Mouse (Mus musculus): ENCODE data around the gene Atp6v0a4. TPM values are rescaled to one million over a fixed set of nuclear protein-coding genes. Genes with fewer than 3 reads are reported as not detected.

Atp6v0a4 gene
- polyA plus RNA-seq, 1 experiment = 0.48 TPM

- no peak for DNase-seq (ENCODE audit: low read depth)
- TF ChIP-seq POLR2A (IDR thresholded peaks at IDR 0.05; ENCODE audit: borderline replicate concordance, extremely low read depth, insufficient read depth, insufficient read length, poor library complexity, severe bottlenecking) = no peak
- TF ChIP-seq CTCF (IDR thresholded peaks at IDR 0.05; ENCODE audit: borderline replicate concordance, extremely low read depth, insufficient read depth, insufficient read length) = no peak
Observed at GRCm38 (mm10) chr6:38071256-38071655, 53.1 kb downstream of the Atp6v0a4 start.

DNA sequence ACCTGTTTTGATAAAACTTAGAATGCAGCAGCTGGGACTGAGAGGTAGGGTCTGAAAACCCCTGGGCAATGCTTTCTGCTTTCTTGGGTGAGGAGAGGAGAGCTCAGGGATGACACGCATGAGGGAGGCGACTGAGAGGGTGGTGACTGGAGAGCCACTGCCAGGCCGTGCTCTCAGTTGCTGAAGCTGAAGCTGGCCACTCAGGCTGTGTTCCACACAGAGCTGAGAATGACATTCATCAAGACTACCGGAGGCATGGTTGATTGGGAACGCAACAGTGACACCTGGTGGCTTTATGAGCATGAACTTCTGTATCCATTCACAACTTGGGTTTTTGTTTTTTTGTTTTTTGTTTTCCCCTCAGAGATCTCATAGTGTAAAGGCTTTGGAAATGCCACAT, 58.2 kb downstream of the Atp6v0a4 start:
- TF ChIP-seq CTCF (IDR thresholded peaks at IDR 0.05; ENCODE audit: borderline replicate concordance, extremely low read depth, insufficient read depth, insufficient read length) (peak; percentile 75), POLR2A (IDR thresholded peaks at IDR 0.05; ENCODE audit: borderline replicate concordance, extremely low read depth, insufficient read depth, insufficient read length, poor library complexity, severe bottlenecking) (no peak)
- DNase-seq (ENCODE audit: low read depth) = peak; percentile 94

GRCm38 (mm10) chr6:38065501-38066122, 58.8 kb downstream of the Atp6v0a4 start:
- no peak for TF ChIP-seq CTCF (IDR thresholded peaks at IDR 0.05; ENCODE audit: borderline replicate concordance, extremely low read depth, insufficient read depth, insufficient read length)
- TF ChIP-seq POLR2A (IDR thresholded peaks at IDR 0.05; ENCODE audit: borderline replicate concordance, extremely low read depth, insufficient read depth, insufficient read length, poor library complexity, severe bottlenecking) = no peak
- peak; percentile 21 for DNase-seq (ENCODE audit: low read depth)

DNA sequence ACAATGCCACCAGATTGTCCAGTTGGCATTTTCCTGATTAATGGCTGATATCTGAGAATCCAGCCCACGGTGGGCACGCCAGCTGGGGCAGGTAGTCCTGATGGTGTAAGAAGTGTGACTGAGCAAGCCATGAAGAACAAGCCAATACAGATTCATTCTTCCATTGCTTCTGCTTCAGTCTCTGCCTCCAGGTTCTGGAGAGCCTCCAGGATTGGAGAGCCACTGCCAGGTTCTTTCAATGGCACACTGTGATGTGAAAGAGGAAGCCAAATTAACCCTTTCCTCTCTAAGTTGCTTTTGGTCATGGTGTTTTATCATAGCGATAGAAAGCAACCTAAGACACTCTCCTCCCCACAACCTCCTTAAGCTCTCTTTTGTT, 59.3 kb downstream of the Atp6v0a4 start:
- peak; percentile 76 for DNase-seq (ENCODE audit: low read depth)
- TF ChIP-seq CTCF (IDR thresholded peaks at IDR 0.05; ENCODE audit: borderline replicate concordance, extremely low read depth, insufficient read depth, insufficient read length) = no peak
- no peak for TF ChIP-seq POLR2A (IDR thresholded peaks at IDR 0.05; ENCODE audit: borderline replicate concordance, extremely low read depth, insufficient read depth, insufficient read length, poor library complexity, severe bottlenecking)

DNA sequence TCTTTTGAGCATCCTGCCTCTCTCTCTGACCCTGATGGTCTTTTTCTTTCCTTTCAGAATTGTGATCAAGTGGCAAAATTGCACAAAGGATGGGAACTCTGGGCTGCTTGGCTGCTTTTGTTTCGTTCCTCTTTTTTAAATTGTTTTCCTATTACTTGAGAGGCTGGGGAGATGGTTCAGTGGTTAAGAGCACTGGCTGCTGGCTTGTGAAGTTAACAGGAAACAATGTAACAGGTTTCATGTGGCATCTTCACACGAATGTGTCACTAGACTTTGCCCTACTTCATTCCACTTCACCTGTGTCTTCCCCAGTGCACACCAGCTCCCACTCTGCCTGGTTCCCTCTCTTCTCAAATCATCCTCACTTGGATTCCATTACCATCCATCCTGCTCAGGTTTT, 59.8 kb downstream of the Atp6v0a4 start:
- DNase-seq (ENCODE audit: low read depth) = no peak
- TF ChIP-seq CTCF (IDR thresholded peaks at IDR 0.05; ENCODE audit: borderline replicate concordance, extremely low read depth, insufficient read depth, insufficient read length) = no peak
- TF ChIP-seq POLR2A (IDR thresholded peaks at IDR 0.05; ENCODE audit: borderline replicate concordance, extremely low read depth, insufficient read depth, insufficient read length, poor library complexity, severe bottlenecking) = no peak

DNA sequence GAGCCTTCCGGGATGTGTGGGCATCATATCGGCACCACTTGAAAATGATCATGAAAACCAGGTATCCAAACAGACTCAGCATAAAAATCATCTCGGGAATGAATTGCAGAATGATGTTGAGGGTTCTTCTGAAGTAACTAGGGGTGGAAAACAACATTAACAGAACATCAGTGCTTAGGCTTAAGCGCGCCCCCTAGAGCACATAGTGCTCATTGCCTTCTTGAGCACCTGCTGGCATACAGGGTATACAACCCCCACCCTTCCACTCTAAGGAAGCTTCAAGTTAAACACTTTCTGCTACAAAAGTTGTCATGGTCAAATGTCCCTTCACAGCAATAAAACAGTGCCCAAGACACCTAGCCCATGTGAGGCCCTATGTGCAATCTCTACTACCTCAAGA, 65.6 kb downstream of the Atp6v0a4 start:
- TF ChIP-seq POLR2A (IDR thresholded peaks at IDR 0.05; ENCODE audit: borderline replicate concordance, extremely low read depth, insufficient read depth, insufficient read length, poor library complexity, severe bottlenecking) (no peak), CTCF (IDR thresholded peaks at IDR 0.05; ENCODE audit: borderline replicate concordance, extremely low read depth, insufficient read depth, insufficient read length) (no peak)
- DNase-seq (ENCODE audit: low read depth) = peak; percentile 9

DNA sequence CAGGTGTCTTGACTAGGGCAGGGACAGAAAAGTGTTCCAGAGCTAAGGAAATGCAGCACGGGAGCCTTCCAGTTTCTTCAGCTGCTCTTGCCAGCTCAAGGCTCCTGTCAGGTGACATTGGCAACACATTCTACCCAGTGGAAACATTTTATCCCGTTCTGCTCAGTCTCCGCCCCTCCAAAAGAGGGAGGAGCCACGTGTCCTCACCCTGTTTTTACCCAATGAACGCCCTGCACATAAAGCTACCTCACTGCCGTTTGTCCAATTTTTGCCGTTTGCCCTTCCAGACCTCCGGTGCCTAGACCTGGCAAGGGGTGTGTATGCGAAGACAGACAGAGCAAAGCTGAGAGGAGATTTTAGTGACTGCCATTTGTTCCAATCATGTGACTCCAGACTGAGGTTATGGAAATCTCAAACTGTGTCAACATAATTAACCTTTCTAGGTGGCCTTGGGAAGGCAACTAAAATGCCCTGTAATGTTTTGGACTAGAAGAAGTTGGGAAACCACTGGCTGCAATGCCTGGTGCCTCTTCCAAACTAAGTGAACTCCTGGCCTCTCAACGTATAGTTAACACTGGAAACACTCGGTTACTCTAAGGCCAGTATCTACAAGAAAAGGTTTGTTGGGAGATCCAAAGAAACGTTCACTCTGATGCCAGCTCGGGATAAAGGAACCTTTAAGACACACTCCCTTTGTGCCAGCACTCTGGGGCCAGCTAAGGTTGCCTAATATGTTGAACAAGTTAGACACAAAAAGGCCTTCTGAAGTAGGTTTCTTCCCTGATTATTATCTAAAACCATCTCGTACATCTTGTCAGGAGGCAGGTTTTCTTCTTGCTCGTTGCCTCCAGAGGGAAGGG, 68.7 kb downstream of the Atp6v0a4 start:
- no peak for DNase-seq (ENCODE audit: low read depth)
- TF ChIP-seq CTCF (IDR thresholded peaks at IDR 0.05; ENCODE audit: borderline replicate concordance, extremely low read depth, insufficient read depth, insufficient read length) (no peak), POLR2A (IDR thresholded peaks at IDR 0.05; ENCODE audit: borderline replicate concordance, extremely low read depth, insufficient read depth, insufficient read length, poor library complexity, severe bottlenecking) (no peak)

- DNase-seq (ENCODE audit: low read depth) = no peak
- no peak for TF ChIP-seq CTCF (IDR thresholded peaks at IDR 0.05; ENCODE audit: borderline replicate concordance, extremely low read depth, insufficient read depth, insufficient read length)
- no peak for TF ChIP-seq POLR2A (IDR thresholded peaks at IDR 0.05; ENCODE audit: borderline replicate concordance, extremely low read depth, insufficient read depth, insufficient read length, poor library complexity, severe bottlenecking)
Observed at GRCm38 (mm10) chr6:38049601-38050000, 74.8 kb downstream of the Atp6v0a4 start.

DNA sequence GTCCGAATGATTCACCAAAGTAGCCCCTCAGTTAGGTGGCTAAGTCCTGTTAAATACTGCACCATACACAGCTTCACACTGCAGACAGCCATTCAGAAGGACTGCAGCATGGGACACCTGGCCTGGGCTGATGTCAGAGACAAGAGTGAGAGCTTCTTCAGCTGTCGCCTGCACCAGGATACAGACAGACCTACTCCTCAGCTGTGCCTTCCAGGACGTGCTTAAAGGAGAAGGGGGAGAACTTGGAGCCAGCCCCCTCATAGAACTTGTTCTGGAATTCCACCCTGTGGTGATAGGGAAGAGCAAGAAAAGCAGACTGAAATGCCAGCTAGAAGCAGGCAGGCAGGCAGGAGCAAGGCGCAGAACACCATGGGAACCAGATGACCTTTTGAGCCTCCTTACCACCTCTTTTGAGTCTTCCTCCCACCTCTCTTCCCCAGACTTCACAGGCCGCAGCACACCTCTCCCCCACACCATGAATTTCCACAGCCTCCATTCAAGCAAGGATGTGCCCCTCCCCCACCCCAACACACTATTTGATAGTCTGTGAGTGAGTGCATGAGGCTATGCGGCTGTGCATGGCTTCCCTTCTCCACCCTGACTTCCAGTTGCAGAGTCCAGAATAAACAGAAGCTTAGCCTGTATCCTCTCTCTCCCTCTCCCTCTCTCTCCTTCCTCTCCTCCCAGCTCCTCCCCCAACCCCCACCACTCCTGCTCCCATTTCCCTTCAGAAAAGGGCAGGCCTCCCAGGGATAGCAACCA, 75.4 kb downstream of the Atp6v0a4 start:
- no peak for DNase-seq (ENCODE audit: low read depth)
- TF ChIP-seq POLR2A (IDR thresholded peaks at IDR 0.05; ENCODE audit: borderline replicate concordance, extremely low read depth, insufficient read depth, insufficient read length, poor library complexity, severe bottlenecking) (no peak), CTCF (IDR thresholded peaks at IDR 0.05; ENCODE audit: borderline replicate concordance, extremely low read depth, insufficient read depth, insufficient read length) (no peak)

GRCm38 (mm10) chr6:38048003-38048402, 76.4 kb downstream of the Atp6v0a4 start:
- no peak for TF ChIP-seq CTCF (IDR thresholded peaks at IDR 0.05; ENCODE audit: borderline replicate concordance, extremely low read depth, insufficient read depth, insufficient read length)
- no peak for TF ChIP-seq POLR2A (IDR thresholded peaks at IDR 0.05; ENCODE audit: borderline replicate concordance, extremely low read depth, insufficient read depth, insufficient read length, poor library complexity, severe bottlenecking)
- DNase-seq (ENCODE audit: low read depth) = no peak

DNA sequence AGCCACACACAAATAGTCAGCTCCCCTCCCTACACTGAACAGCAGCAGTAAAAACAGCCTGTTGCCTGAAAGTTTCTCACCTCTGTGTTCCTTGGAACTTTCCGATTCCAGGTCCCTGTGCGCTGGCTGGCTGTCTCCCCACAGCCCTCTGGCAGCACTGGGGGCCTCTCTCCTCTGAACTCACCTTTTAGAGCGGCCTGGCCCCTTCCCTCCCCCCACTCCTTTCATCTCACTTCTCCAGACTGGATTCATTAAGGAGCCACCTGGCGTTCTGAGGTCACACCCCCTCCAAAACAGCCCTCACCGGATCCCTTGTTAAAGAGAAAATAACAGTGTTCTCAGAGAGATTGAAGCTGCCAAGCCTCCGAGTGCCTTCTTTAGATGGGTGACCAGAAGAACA, 77.5 kb downstream of the Atp6v0a4 start, which contains the start of gene Svopl:
Gene Svopl (minus strand): TSS at position 159 of the 400 bp plus-strand sequence.
- no peak for DNase-seq (ENCODE audit: low read depth)
- no peak for TF ChIP-seq CTCF (IDR thresholded peaks at IDR 0.05; ENCODE audit: borderline replicate concordance, extremely low read depth, insufficient read depth, insufficient read length)
- TF ChIP-seq POLR2A (IDR thresholded peaks at IDR 0.05; ENCODE audit: borderline replicate concordance, extremely low read depth, insufficient read depth, insufficient read length, poor library complexity, severe bottlenecking) = no peak

Measured in brain, embryonic 14.5 days (tissue).